Mouse (Mus musculus) testis, adult 2 months (tissue): Measurements from ENCODE around the gene Sacs. TPM values are rescaled to one million over a fixed set of nuclear protein-coding genes. Genes with fewer than 3 reads are reported as not detected.

Experiments used
- H3K27ac ChIP-seq: fragments of 200-500 bp; 2 replicates; pipeline ENCODE4 v1.5.1; 2012; ENCODE audit warnings: low read depth, low read length; ENCODE audit not compliant: control insufficient read depth, insufficient read depth
- H3K27me3 ChIP-seq: fragments of 200-500 bp; 2 replicates; pipeline ENCODE4 v1.6.1; 2012; ENCODE audit warnings: mild to moderate bottlenecking, low read length, moderate library complexity; ENCODE audit not compliant: control insufficient read depth, insufficient read depth
- H3K36me3 ChIP-seq: fragments of 200-500 bp; 2 replicates; pipeline ENCODE4 v1.6.1; 2012; ENCODE audit warnings: mild to moderate bottlenecking, low read length; ENCODE audit not compliant: control insufficient read depth, insufficient read depth
- H3K4me1 ChIP-seq: fragments of 200-500 bp; 2 replicates; pipeline ENCODE4 v1.6.1; 2012; ENCODE audit warnings: low read length; ENCODE audit not compliant: control insufficient read depth, insufficient read depth
- H3K4me3 ChIP-seq: fragments of 200-500 bp; 2 replicates; pipeline ENCODE4 v1.5.1; 2012; ENCODE audit warnings: low read depth, mild to moderate bottlenecking, low read length, moderate library complexity, mixed read lengths; ENCODE audit not compliant: control insufficient read depth
- CTCF ChIP-seq: fragments of 200-500 bp; IDR thresholded peaks from 2 replicates; pipeline ENCODE4 v1.5.1; 2012; ENCODE audit warnings: low read depth, mild to moderate bottlenecking, inconsistent platforms, low read length, moderate library complexity; ENCODE audit not compliant: control insufficient read depth, insufficient read depth, insufficient replicate concordance
- POLR2A ChIP-seq: fragments of 200-500 bp; IDR thresholded peaks from 2 replicates; pipeline ENCODE4 v1.6.1; 2012; ENCODE audit warnings: low read depth, mild to moderate bottlenecking, inconsistent platforms, low read length, moderate library complexity; ENCODE audit not compliant: control insufficient read depth
- polyA plus RNA-seq: library from polyadenylated mRNA; depleted of rRNA; stranded (reverse); fragments of >200 nt; gene quantifications from 2 replicates; pipeline ENCODE4 v1.2.3, GENCODE M21; 2012

The Sacs gene
- polyA plus RNA-seq, 1 experiment = 1.3 TPM

DNA sequence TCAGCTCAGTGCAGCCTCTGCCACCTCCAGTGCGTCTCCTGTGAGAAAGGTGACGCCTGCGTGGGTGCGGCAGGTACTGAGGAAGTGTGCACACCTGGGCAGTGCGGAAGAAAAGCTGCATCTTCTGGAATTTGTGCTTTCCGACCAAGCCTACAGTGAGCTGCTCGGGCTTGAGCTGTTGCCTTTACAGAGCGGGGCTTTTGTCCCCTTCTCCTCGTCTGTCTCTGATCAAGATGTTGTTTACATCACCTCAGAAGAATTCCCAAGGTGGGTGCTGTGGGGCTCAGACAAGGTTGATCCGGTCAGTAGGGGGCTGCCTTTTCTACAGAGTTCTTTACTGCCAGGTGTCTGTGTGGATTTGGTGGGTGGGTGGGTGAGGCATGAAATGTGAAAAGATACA, 54.1 kb downstream of the Sacs start:
- no peak overlapping the region for H3K4me3 ChIP-seq
- H3K27ac ChIP-seq = no peak overlapping the region
- H3K27me3 ChIP-seq = no peaks in the 10 kb centered on the region
- no peak for TF ChIP-seq CTCF
- no peak for TF ChIP-seq POLR2A
- H3K4me1 ChIP-seq = no peaks in the 10 kb centered on the region
- H3K36me3 ChIP-seq = no peaks in the 10 kb centered on the region; the same call in 1 of the 2 replicates

GRCm38 (mm10) chr14:61194416-61194815, 56.2 kb downstream of the Sacs start:
- no peaks in the 10 kb centered on the region; the same call in 1 of the 2 replicates for H3K36me3 ChIP-seq
- no peak overlapping the region for H3K27ac ChIP-seq
- no peaks in the 10 kb centered on the region for H3K27me3 ChIP-seq
- no peak overlapping the region for H3K4me3 ChIP-seq
- TF ChIP-seq POLR2A (no peak), CTCF (no peak)
- H3K4me1 ChIP-seq = no peaks in the 10 kb centered on the region

DNA sequence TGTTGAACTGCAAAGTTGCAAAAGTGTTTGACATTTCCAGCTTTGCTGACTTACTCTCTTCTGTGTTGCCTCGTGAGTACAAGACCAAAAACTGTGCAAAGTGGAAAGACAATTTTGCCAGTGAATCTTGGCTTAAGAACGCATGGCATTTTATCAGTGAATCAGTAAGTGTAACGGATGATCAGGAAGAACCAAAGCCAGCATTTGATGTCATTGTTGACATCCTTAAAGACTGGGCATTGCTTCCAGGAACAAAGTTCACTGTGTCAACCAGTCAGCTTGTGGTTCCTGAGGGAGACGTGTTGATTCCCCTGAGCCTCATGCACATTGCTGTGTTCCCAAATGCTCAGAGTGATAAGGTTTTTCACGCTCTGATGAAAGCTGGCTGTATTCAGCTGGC, 71.9 kb downstream of the Sacs start:
- no peaks in the 10 kb centered on the region for H3K27me3 ChIP-seq
- TF ChIP-seq CTCF (no peak), POLR2A (no peak)
- H3K36me3 ChIP-seq = no peaks in the 10 kb centered on the region
- H3K27ac ChIP-seq = no peak overlapping the region
- no peaks in the 10 kb centered on the region for H3K4me1 ChIP-seq
- no peak overlapping the region for H3K4me3 ChIP-seq

DNA sequence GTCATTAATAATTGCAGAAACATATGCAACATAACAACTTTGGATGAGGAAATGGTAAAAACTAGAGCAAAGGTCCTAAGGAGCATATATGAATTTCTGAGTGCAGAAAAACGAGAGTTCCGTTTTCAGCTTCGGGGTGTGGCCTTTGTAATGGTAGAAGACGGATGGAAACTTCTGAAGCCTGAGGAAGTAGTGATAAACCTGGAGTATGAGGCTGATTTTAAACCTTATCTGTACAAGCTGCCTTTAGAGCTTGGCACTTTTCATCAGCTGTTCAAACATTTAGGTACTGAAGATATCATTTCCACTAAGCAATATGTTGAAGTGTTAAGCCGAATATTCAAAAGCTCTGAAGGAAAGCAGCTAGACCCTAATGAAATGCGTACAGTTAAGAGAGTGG, 73.5 kb downstream of the Sacs start:
- H3K27me3 ChIP-seq = no peaks in the 10 kb centered on the region
- no peak for TF ChIP-seq CTCF
- no peak for TF ChIP-seq POLR2A
- H3K4me1 ChIP-seq = no peaks in the 10 kb centered on the region
- no peak overlapping the region for H3K27ac ChIP-seq
- no peak overlapping the region for H3K4me3 ChIP-seq
- no peaks in the 10 kb centered on the region for H3K36me3 ChIP-seq

DNA sequence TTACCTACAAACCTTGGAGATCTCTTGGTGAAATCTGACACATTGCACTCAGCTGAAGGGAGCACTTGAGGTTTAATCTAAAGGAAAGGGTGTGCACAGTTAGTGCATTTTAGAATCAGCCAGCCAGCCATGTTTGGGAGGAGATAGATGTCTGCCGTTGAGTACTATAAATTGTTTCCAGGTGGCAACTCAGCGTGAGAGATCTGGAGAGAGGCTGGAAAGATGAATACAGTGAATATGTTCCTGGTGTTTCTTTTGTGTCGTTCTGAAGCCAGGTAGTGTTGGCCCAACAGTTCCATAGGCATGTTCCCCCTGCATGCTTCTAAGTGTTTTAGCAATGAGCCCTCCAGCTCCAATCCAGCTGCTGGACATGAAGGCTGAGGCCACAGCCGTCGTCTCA, 82.9 kb downstream of the Sacs start:
- H3K4me3 ChIP-seq = no peak overlapping the region
- TF ChIP-seq CTCF (no peak), POLR2A (no peak)
- H3K36me3 ChIP-seq = no peaks in the 10 kb centered on the region
- no peaks in the 10 kb centered on the region for H3K4me1 ChIP-seq
- H3K27ac ChIP-seq = no peak overlapping the region
- H3K27me3 ChIP-seq = no peaks in the 10 kb centered on the region

- TF ChIP-seq POLR2A (no peak), CTCF (no peak)
- Histone ChIP-seq H3K4me1 (no peaks in the 10 kb centered on the region), H3K27me3 (no peaks in the 10 kb centered on the region), H3K36me3 (no peaks in the 10 kb centered on the region), H3K27ac (no peak overlapping the region), H3K4me3 (no peak overlapping the region)
Measured at GRCm38 (mm10) chr14:61222506-61222905, 84.2 kb downstream of the Sacs start.

DNA sequence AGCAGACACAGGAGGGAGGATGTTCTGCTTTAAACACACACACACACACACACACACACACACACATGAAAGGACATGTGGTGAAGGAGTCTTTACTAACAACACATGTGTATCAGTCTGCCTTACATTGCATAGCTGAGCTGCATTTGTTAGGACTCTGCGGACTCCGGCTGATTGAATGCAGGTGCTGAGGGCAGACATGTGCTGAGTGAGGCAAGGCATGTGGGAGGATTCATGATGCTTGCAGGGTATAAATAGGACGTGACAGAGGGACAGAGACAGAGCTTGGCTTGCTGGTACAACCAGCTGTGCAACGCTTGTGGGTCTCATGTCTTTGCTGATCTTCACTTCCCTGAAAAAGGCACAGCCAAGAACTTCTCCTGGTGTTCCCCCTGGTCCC, 85.5 kb downstream of the Sacs start:
- Histone ChIP-seq H3K4me1 (no peaks in the 10 kb centered on the region), H3K36me3 (no peaks in the 10 kb centered on the region), H3K4me3 (no peak overlapping the region), H3K27ac (no peak overlapping the region), H3K27me3 (no peaks in the 10 kb centered on the region)
- TF ChIP-seq CTCF (no peak), POLR2A (no peak)

- H3K4me1 ChIP-seq = no peaks in the 10 kb centered on the region
- H3K4me3 ChIP-seq = no peak overlapping the region
- H3K27ac ChIP-seq = no peak overlapping the region
- H3K27me3 ChIP-seq = no peaks in the 10 kb centered on the region
- TF ChIP-seq POLR2A (no peak), CTCF (no peak)
- no peaks in the 10 kb centered on the region for H3K36me3 ChIP-seq
Measured at GRCm38 (mm10) chr14:61224387-61225077, 86.3 kb downstream of the Sacs start.

GRCm38 (mm10) chr14:61226151-61226550, 87.9 kb downstream of the Sacs start:
- H3K4me3 ChIP-seq = no peak overlapping the region
- no peaks in the 10 kb centered on the region for H3K36me3 ChIP-seq
- no peaks in the 10 kb centered on the region for H3K27me3 ChIP-seq
- TF ChIP-seq POLR2A (no peak), CTCF (no peak)
- no peaks in the 10 kb centered on the region for H3K4me1 ChIP-seq
- no peak overlapping the region for H3K27ac ChIP-seq
